Mouse (Mus musculus): ENCODE measurements around the gene Prss32. TPM values are rescaled to one million over a fixed set of nuclear protein-coding genes. Genes with fewer than 3 reads are reported as not detected.
"Not testable (repeated sequence)": the region's sequence is repeated elsewhere in the genome, so short reads cannot be mapped to it uniquely, and the experiment has no call there.

The Prss32 gene
- polyA plus RNA-seq, 1 experiment from 2014 or later = not detected

- H3K27me3 ChIP-seq = no peaks in the 10 kb centered on the region
- H3K4me2 ChIP-seq = no peak overlapping the region
- no peak overlapping the region for H3K4me3 ChIP-seq
- H3K4me1 ChIP-seq (replicated peaks) = no peaks in the 10 kb centered on the region
- no peaks in the 10 kb centered on the region for H3K36me3 ChIP-seq
- no peak overlapping the region for H3K9ac ChIP-seq
- H3K27ac ChIP-seq (replicated peaks) = no peak overlapping the region
- ATAC-seq (ENCODE audit: low FRiP score, low read depth) = peak; percentile 49
- WGBS = 64% methylated on average over 18 of the region's 19 CpGs
- H3K9me3 ChIP-seq = no peaks in the 10 kb centered on the region
These were observed 7.4 kb downstream of the Prss32 start for GRCm38 (mm10) chr17:23850853-23851749.

- H3K27ac ChIP-seq (replicated peaks) = no peak overlapping the region
- no peak overlapping the region for H3K4me2 ChIP-seq
- H3K36me3 ChIP-seq = no peaks in the 10 kb centered on the region
- 32% methylated on average over 5 of the region's 5 CpGs for WGBS
- H3K9me3 ChIP-seq = no peaks in the 10 kb centered on the region
- no peak overlapping the region for H3K4me3 ChIP-seq
- no peaks in the 10 kb centered on the region for H3K27me3 ChIP-seq
- H3K4me1 ChIP-seq (replicated peaks) = no peaks in the 10 kb centered on the region
- ATAC-seq (ENCODE audit: low FRiP score, low read depth) = no peak
- no peak overlapping the region for H3K9ac ChIP-seq
These were observed 9.6 kb downstream of the Prss32 start for GRCm38 (mm10) chr17:23853292-23853691.

GRCm38 (mm10) chr17:23854229-23854765 is 10.6 kb downstream of the Prss32 start:
- no peaks in the 10 kb centered on the region for H3K9me3 ChIP-seq
- no peak overlapping the region for H3K4me2 ChIP-seq
- no peak overlapping the region for H3K4me3 ChIP-seq
- no peak overlapping the region for H3K27ac ChIP-seq (replicated peaks)
- no peaks in the 10 kb centered on the region for H3K27me3 ChIP-seq
- WGBS = 89% methylated on average over 10 of the region's 10 CpGs
- ATAC-seq (ENCODE audit: low FRiP score, low read depth) = no peak
- no peaks in the 10 kb centered on the region for H3K4me1 ChIP-seq (replicated peaks)
- H3K9ac ChIP-seq = no peak overlapping the region
- H3K36me3 ChIP-seq = no peaks in the 10 kb centered on the region

- H3K4me3 ChIP-seq = no peak overlapping the region
- WGBS = 88% methylated on average over 6 of the region's 6 CpGs
- H3K36me3 ChIP-seq = no peaks in the 10 kb centered on the region
- H3K27ac ChIP-seq (replicated peaks) = no peak overlapping the region
- H3K9me3 ChIP-seq = no peaks in the 10 kb centered on the region
- no peaks in the 10 kb centered on the region for H3K27me3 ChIP-seq
- no peak for ATAC-seq (ENCODE audit: low FRiP score, low read depth)
- H3K4me2 ChIP-seq = no peak overlapping the region
- H3K9ac ChIP-seq = no peak overlapping the region
- H3K4me1 ChIP-seq (replicated peaks) = no peaks in the 10 kb centered on the region
These were observed 13.5 kb downstream of the Prss32 start for GRCm38 (mm10) chr17:23857193-23857592.

- no peaks in the 10 kb centered on the region for H3K27me3 ChIP-seq
- H3K27ac ChIP-seq (replicated peaks) = no peak overlapping the region
- H3K4me3 ChIP-seq = no peak overlapping the region
- H3K4me1 ChIP-seq (replicated peaks) = no peaks in the 10 kb centered on the region
- no peak overlapping the region for H3K9ac ChIP-seq
- H3K9me3 ChIP-seq = no peaks in the 10 kb centered on the region
- H3K36me3 ChIP-seq = no peaks in the 10 kb centered on the region
- 95% methylated on average over 2 of the region's 2 CpGs for WGBS
- no peak overlapping the region for H3K4me2 ChIP-seq
- ATAC-seq (ENCODE audit: low FRiP score, low read depth) = no peak
These were observed 14.3 kb downstream of the Prss32 start for GRCm38 (mm10) chr17:23857913-23858312.

GRCm38 (mm10) chr17:23862926-23863325 is 19.3 kb downstream of the Prss32 start:
- Histone ChIP-seq H3K4me1 (replicated peaks) (no peaks in the 10 kb centered on the region), H3K27ac (replicated peaks) (no peak overlapping the region), H3K9me3 (no peaks in the 10 kb centered on the region), H3K9ac (no peak overlapping the region), H3K4me2 (no peak overlapping the region), H3K4me3 (no peak overlapping the region), H3K27me3 (no peaks in the 10 kb centered on the region), H3K36me3 (no peaks in the 10 kb centered on the region)
- 84% methylated on average over 4 of the region's 4 CpGs for WGBS
- no peak for ATAC-seq (ENCODE audit: low FRiP score, low read depth)

- no peak within 1 kb of the TSS for H3K4me3 ChIP-seq
- no peaks in the 10 kb centered on the region for H3K27me3 ChIP-seq
- H3K9me3 ChIP-seq = no peaks in the 10 kb centered on the region
- H3K36me3 ChIP-seq = no peaks in the 10 kb centered on the region
- H3K27ac ChIP-seq (replicated peaks) = no peak within 1 kb of the TSS
- no peak for ATAC-seq (ENCODE audit: low FRiP score, low read depth)
- H3K9ac ChIP-seq = no peak within 1 kb of the TSS
- WGBS = 91% methylated on average over 15 of the region's 15 CpGs
- H3K4me2 ChIP-seq = no peak within 1 kb of the TSS
- H3K4me1 ChIP-seq (replicated peaks) = no peaks in the 10 kb centered on the region
These were observed 24.1 kb downstream of the Prss32 start, which contains the start of gene Prss21 for GRCm38 (mm10) chr17:23867756-23868155. TSS of gene Prss21 (plus strand) at chr17:23868056.

GRCm38 (mm10) chr17:23868513-23868912 is 24.9 kb downstream of the Prss32 start:
- whole genome bisulfite sequencing = 90% methylated on average over 11 of the region's 11 CpGs
- Histone ChIP-seq H3K4me3 (no peak overlapping the region), H3K4me2 (no peak overlapping the region), H3K27ac (replicated peaks) (no peak overlapping the region), H3K4me1 (replicated peaks) (no peaks in the 10 kb centered on the region), H3K36me3 (no peaks in the 10 kb centered on the region), H3K9ac (no peak overlapping the region), H3K27me3 (no peaks in the 10 kb centered on the region), H3K9me3 (no peaks in the 10 kb centered on the region)
- no peak for ATAC-seq (ENCODE audit: low FRiP score, low read depth)

GRCm38 (mm10) chr17:23873884-23874856 is 30.5 kb downstream of the Prss32 start:
- H3K4me3 ChIP-seq = no peak overlapping the region
- no peak for ATAC-seq (ENCODE audit: low FRiP score, low read depth)
- no peak overlapping the region for H3K4me2 ChIP-seq
- no peaks in the 10 kb centered on the region for H3K4me1 ChIP-seq (replicated peaks)
- WGBS = 48% methylated on average over 8 of the region's 8 CpGs
- no peaks in the 10 kb centered on the region for H3K36me3 ChIP-seq
- no peak overlapping the region for H3K27ac ChIP-seq (replicated peaks)
- H3K27me3 ChIP-seq = no peaks in the 10 kb centered on the region
- no peak overlapping the region for H3K9ac ChIP-seq
- H3K9me3 ChIP-seq = no peaks in the 10 kb centered on the region

GRCm38 (mm10) chr17:23876741-23877140 is 33.1 kb downstream of the Prss32 start:
- H3K4me2 ChIP-seq = no peak overlapping the region
- no peaks in the 10 kb centered on the region for H3K4me1 ChIP-seq (replicated peaks)
- no peak overlapping the region for H3K9ac ChIP-seq
- H3K36me3 ChIP-seq = no peaks in the 10 kb centered on the region
- 0 out of 2 replicates have a peak overlapping the region, but pooled peaks have one; percentile 4 for H3K27ac ChIP-seq (replicated peaks)
- ATAC-seq (ENCODE audit: low FRiP score, low read depth) = peak; percentile 90
- H3K4me3 ChIP-seq = no peak overlapping the region
- H3K27me3 ChIP-seq = no peaks in the 10 kb centered on the region
- 41% methylated on average over 3 of the region's 3 CpGs for WGBS
- H3K9me3 ChIP-seq = no peaks in the 10 kb centered on the region

GRCm38 (mm10) chr17:23877166-23877565 is 33.5 kb downstream of the Prss32 start:
- Histone ChIP-seq H3K4me1 (replicated peaks) (no peaks in the 10 kb centered on the region), H3K27me3 (no peaks in the 10 kb centered on the region), H3K27ac (replicated peaks) (no peak overlapping the region), H3K9me3 (no peaks in the 10 kb centered on the region), H3K36me3 (no peaks in the 10 kb centered on the region), H3K4me3 (no peak overlapping the region), H3K9ac (no peak overlapping the region), H3K4me2 (no peak overlapping the region)
- 77% methylated on average over 2 of the region's 2 CpGs for WGBS
- ATAC-seq (ENCODE audit: low FRiP score, low read depth) = peak; percentile 73

- not testable (repeated sequence) for H3K4me2 ChIP-seq; H3K27me3 ChIP-seq; ATAC-seq (ENCODE audit: low FRiP score, low read depth); H3K9me3 ChIP-seq; H3K36me3 ChIP-seq; H3K9ac ChIP-seq; H3K4me1 ChIP-seq (replicated peaks); H3K27ac ChIP-seq (replicated peaks); H3K4me3 ChIP-seq
- 75% methylated on average over 4 of the region's 4 CpGs for WGBS
These were observed 36.9 kb downstream of the Prss32 start, which contains the start of the genes Dcpp1 and Dcpp2 for GRCm38 (mm10) chr17:23880576-23880975. TSS of gene Dcpp1 (plus strand) at chr17:23880876. TSS of gene Dcpp2 (plus strand) at chr17:23880880.
